Mouse (Mus musculus) heart, adult 2 months (tissue): ENCODE measurements around the gene Myo9b.
"Not testable (repeated sequence)": the region's sequence is repeated elsewhere in the genome, so short reads cannot be mapped to it uniquely, and the experiment has no call there.

ENCODE experiments used
- CTCF ChIP-seq: fragments of 200-600 bp; IDR thresholded peaks from 2 replicates; pipeline ENCODE4 v1.8.1; 2022; ENCODE audit warnings: antibody characterized with exemption, mild to moderate bottlenecking, moderate library complexity
- EP300 ChIP-seq: fragments of 200-500 bp; IDR thresholded peaks from 2 replicates; pipeline ENCODE4 v1.6.1; 2011; ENCODE audit warnings: low read depth, low read length, control low read depth; ENCODE audit not compliant: insufficient read depth
- POLR2A ChIP-seq: fragments of 200-500 bp; IDR thresholded peaks from 2 replicates; pipeline ENCODE4 v1.6.1; 2011; ENCODE audit warnings: mild to moderate bottlenecking, low read depth, low read length, control low read depth; ENCODE audit not compliant: insufficient read depth

- not testable (repeated sequence) for TF ChIP-seq CTCF, POLR2A, EP300
Observed at GRCm38 (mm10) chr8:71268286-71268685, 4.2 kb upstream of the Myo9b start.
